Mouse (Mus musculus) liver, embryonic 14.5 days (tissue): ENCODE results near the gene 4930480E11Rik. TPM values are rescaled to one million over a fixed set of nuclear protein-coding genes. Genes with fewer than 3 reads are reported as not detected.
"Not testable (repeated sequence)": the region's sequence is repeated elsewhere in the genome, so short reads cannot be mapped to it uniquely, and the experiment has no call there.

Experiments used
- ATAC-seq: fragments of 200-750 bp; cut with Nextera tagmentation; 2 replicates; pipeline ENCODE4 v1.8.0; 2017; ENCODE audit warnings: moderate number of reproducible peaks, mild to moderate bottlenecking, moderate library complexity; ENCODE audit not compliant: insufficient read depth
- DNase-seq, 3 experiments: peaks; one replicate each; pipeline ENCODE4 v3.0.0-alpha.2; 2012 to 2013; ENCODE audit warnings: low read depth in 3 of 3, low spot score in 3 of 3
- H3K27ac ChIP-seq: fragments of 300-500 bp; sonication (generic); 2 replicates; pipeline ENCODE4 v1.5.1; 2014; ENCODE audit warnings: moderate library complexity, mild to moderate bottlenecking, control low read depth, inconsistent platforms
- H3K27me3 ChIP-seq: fragments of 300-500 bp; sonication (generic); 2 replicates; pipeline ENCODE4 v1.6.1; 2014; ENCODE audit warnings: mild to moderate bottlenecking, low read length, moderate library complexity; ENCODE audit not compliant: control insufficient read depth, insufficient read depth
- H3K36me3 ChIP-seq: fragments of 300-500 bp; sonication (generic); replicated peaks from 2 replicates; pipeline ENCODE4 v1.6.1; 2014; ENCODE audit warnings: low read depth; ENCODE audit not compliant: control insufficient read depth, insufficient read depth
- H3K4me1 ChIP-seq, 2 experiments: fragments of 200-500 bp in 1 of 2; fragments of 300-500 bp in 1 of 2; sonication (generic) in 1 of 2; replicated peaks; 2 replicates each; pipeline ENCODE4 v1.6.1; 2012 to 2014; ENCODE audit warnings: antibody characterized with exemption in 1 of 2, inconsistent platforms in 1 of 2, low read length in 1 of 2; ENCODE audit not compliant: control insufficient read depth in 2 of 2, insufficient read depth in 2 of 2
- H3K4me2 ChIP-seq: fragments of 300-500 bp; sonication (generic); 2 replicates; pipeline ENCODE4 v1.6.1; 2014; ENCODE audit warnings: low read depth, mild to moderate bottlenecking, control low read depth, moderate library complexity
- H3K4me3 ChIP-seq, 2 experiments: fragments of 200-500 bp in 1 of 2; fragments of 300-500 bp in 1 of 2; sonication (generic) in 1 of 2; 2 replicates each; pipeline ENCODE4 v1.5.1; 2012 to 2014; ENCODE audit warnings: low read depth in 2 of 2, low read length in 2 of 2, mild to moderate bottlenecking in 2 of 2, control low read depth in 1 of 2, inconsistent platforms in 1 of 2, moderate library complexity in 1 of 2; ENCODE audit not compliant: insufficient read depth in 1 of 2
- H3K9ac ChIP-seq: fragments of 300-500 bp; sonication (generic); replicated peaks from 2 replicates; pipeline ENCODE4 v1.6.1; 2014; ENCODE audit warnings: mild to moderate bottlenecking, control low read depth, moderate library complexity
- H3K9me3 ChIP-seq: fragments of 300-500 bp; sonication (generic); 2 replicates; pipeline ENCODE4 v1.6.1; 2016; ENCODE audit warnings: low read length, mixed read lengths; ENCODE audit not compliant: control insufficient read depth
- CTCF ChIP-seq: IDR thresholded peaks from 2 replicates; pipeline ENCODE4 v1.5.1; 2016; ENCODE audit warnings: antibody characterized with exemption, low read depth, control low read depth
- EP300 ChIP-seq: IDR thresholded peaks from 2 replicates; pipeline ENCODE4 v1.6.1; 2016; ENCODE audit warnings: antibody characterized with exemption, low read depth
- WGBS: fragments of 180-500 bp; shearing (Covaris S2); extraction: QIAGEN DNeasy Blood & Tissue Kit; methylation state at CpG from one replicate; pipeline ENCODE4 v1.1.7; 2014; ENCODE audit not compliant: insufficient replicate concordance; 5-methylcytosine and 5-hydroxymethylcytosine counted together
- polyA plus RNA-seq, 2 experiments: library from polyadenylated mRNA; depleted of rRNA in 1 of 2; stranded (reverse) in 1 of 2; unstranded in 1 of 2; fragments of >200 nt; fragmentation: Nextera tagmentation in 1 of 2; extraction: Ambion mirVana in 1 of 2; gene quantifications; 2 replicates each; pipeline versions ENCODE4 v1.2.1 to v1.2.3; 2012 to 2014

Gene 4930480E11Rik
- not detected in 2 replicates for polyA plus RNA-seq (2012; rRNA removed)
- polyA plus RNA-seq (2014; fragmentation: Nextera tagmentation; extraction: Ambion mirVana) = not detected in 2 replicates

- Histone ChIP-seq H3K9me3 (no peaks in the 10 kb centered on the region), H3K27ac (no peak within 1 kb of the TSS), H3K4me1 (no peaks in the 10 kb centered on the region), H3K9ac (no peak within 1 kb of the TSS), H3K36me3 (no peaks in the 10 kb centered on the region), H3K4me3 (no peak within 1 kb of the TSS), H3K27me3 (no peaks in the 10 kb centered on the region), H3K4me2 (no peak within 1 kb of the TSS)
- 29% methylated on average over 1 of the region's 1 CpGs for WGBS
- no peak for DNase-seq
- ATAC-seq = no peak
- TF ChIP-seq CTCF (no peak), EP300 (no peak)
These were observed at the start of gene 4930480E11Rik for GRCm38 (mm10) chrX:78369343-78369742. Gene 4930480E11Rik (plus strand): TSS chrX:78369643.

GRCm38 (mm10) chrX:78403346-78403745, 33.9 kb downstream of the 4930480E11Rik start:
- 54% methylated on average over 2 of the region's 2 CpGs for WGBS
- not testable (repeated sequence) for H3K27me3 ChIP-seq, H3K27ac ChIP-seq, H3K4me3 ChIP-seq, H3K9me3 ChIP-seq, H3K9ac ChIP-seq, DNase-seq, H3K4me2 ChIP-seq, ATAC-seq, H3K36me3 ChIP-seq, H3K4me1 ChIP-seq

Other genes with a start within 250 kb of the 4930480E11Rik start
- gene Gm5938, start 244.2 kb upstream of the 4930480E11Rik start, polyA plus RNA-seq (2012; rRNA removed) = not detected in 2 replicates
- gene Gm5938, start 244.2 kb upstream of the 4930480E11Rik start, polyA plus RNA-seq (2014; fragmentation: Nextera tagmentation; extraction: Ambion mirVana) = not detected in 2 replicates
- not detected in 2 replicates for gene Obp1b, start 182.9 kb upstream of the 4930480E11Rik start, polyA plus RNA-seq (2012; rRNA removed)
- gene Obp1b, start 182.9 kb upstream of the 4930480E11Rik start, polyA plus RNA-seq (2014; fragmentation: Nextera tagmentation; extraction: Ambion mirVana) = not detected in 2 replicates
- not detected in 2 replicates for gene Gm14743, start 123.7 kb upstream of the 4930480E11Rik start, polyA plus RNA-seq (2012; rRNA removed)
- not detected in 2 replicates for gene Gm14743, start 123.7 kb upstream of the 4930480E11Rik start, polyA plus RNA-seq (2014; fragmentation: Nextera tagmentation; extraction: Ambion mirVana)
- 1.2 and 1.6 TPM in 2 replicates for gene Prrg1, start 214.3 kb downstream of the 4930480E11Rik start, polyA plus RNA-seq (2012; rRNA removed)
- 2.0 and 2.1 TPM in 2 replicates for gene Prrg1, start 214.3 kb downstream of the 4930480E11Rik start, polyA plus RNA-seq (2014; fragmentation: Nextera tagmentation; extraction: Ambion mirVana)